Comparison of ENCODE assay signal across 8 mouse cellular contexts in genomic region chr9:96705576-96706285, GRCm38 (mm10). TPM values are rescaled to one million over a fixed set of nuclear protein-coding genes. Genes with fewer than 3 reads are reported as not detected.
A peak's percentile ranks its signal among the peaks of the same experiment; 100 is the strongest.
DNase-seq lines count a peak whose midpoint lies in the region; ATAC-seq and TF ChIP-seq lines count a peak whose summit lies in the region.

No protein-coding gene starts in this region.

- peak overlapping the region; percentile 76 for H3K27ac ChIP-seq in intestine, postnatal 0 days (ENCODE audit: low read depth, low read length)
- peak overlapping the region; percentile 60 for H3K27ac ChIP-seq in lung, embryonic 15.5 days

- WGBS in intestine, postnatal 0 days = 31% methylated on average over 11 of the region's 11 CpGs
- WGBS in lung, embryonic 15.5 days = 18% methylated on average over 11 of the region's 11 CpGs

- H3K9me3 ChIP-seq in intestine, postnatal 0 days (ENCODE audit: control insufficient read depth) = no peaks in the 10 kb centered on the region
- no peaks in the 10 kb centered on the region for H3K9me3 ChIP-seq in lung, embryonic 15.5 days

- no peak for DNase-seq in frontal cortex, postnatal 36 days (ENCODE audit: low spot score in 2 of 2)
- peak; percentile 84 for DNase-seq in embryo, embryonic 11 days
- peak; percentile 87 to 93 for DNase-seq in heart, adult 18-20 months
- DNase-seq in ovary, adult 18-20 months (ENCODE audit: low spot score) = peak; percentile 79
- DNase-seq in c-Kit-positive CD71-positive TER-119-positive erythroid progenitor cells, embryonic 14.5 days (ENCODE audit: low spot score) = no peak

- no peaks in the 10 kb centered on the region for H3K27me3 ChIP-seq in intestine, postnatal 0 days (replicated peaks; ENCODE audit: control insufficient read depth, insufficient read depth, low read length)
- H3K27me3 ChIP-seq in lung, embryonic 15.5 days = no peaks in the 10 kb centered on the region

- no peak overlapping the region; the same call in 1 of the 2 replicates for H3K9ac ChIP-seq in intestine, postnatal 0 days (ENCODE audit: low read depth, low read length)
- H3K9ac ChIP-seq in lung, embryonic 15.5 days = peak overlapping the region; percentile 17; the same call in 1 of the 2 replicates

- TF ChIP-seq CTCF in intestine, postnatal 0 days (IDR thresholded peaks at IDR 0.05; ENCODE audit: low read depth) = no peak

- no peak overlapping the region for H3K4me3 ChIP-seq in intestine, postnatal 0 days (ENCODE audit: low read depth, low read length)
- H3K4me3 ChIP-seq in lung, embryonic 15.5 days = no peak overlapping the region

- ATAC-seq in frontal cortex, adult (ENCODE audit: low TSS enrichment) = peak; percentile 29
- ATAC-seq in intestine, postnatal 0 days = peak; percentile 82
- peak; percentile 85; the same call in 1 of the 2 replicates for ATAC-seq in lung, embryonic 15.5 days (ENCODE audit: borderline replicate concordance, extremely low read depth, low FRiP score, low TSS enrichment)

- H3K4me2 ChIP-seq in intestine, postnatal 0 days (replicated peaks; ENCODE audit: low read depth) = no peak overlapping the region
- H3K4me2 ChIP-seq in lung, embryonic 15.5 days = no peak overlapping the region; the same call in 1 of the 2 replicates

- H3K36me3 ChIP-seq in intestine, postnatal 0 days (ENCODE audit: control insufficient read depth, insufficient read depth) = peaks cover 25% of the 10 kb centered on the region
- 0 out of 2 replicates have a peak, but pooled peaks cover 5% of the 10 kb centered on the region for H3K36me3 ChIP-seq in lung, embryonic 15.5 days

- H3K4me1 ChIP-seq in intestine, postnatal 0 days (replicated peaks; ENCODE audit: control insufficient read depth, insufficient read depth, low read length) = no peaks in the 10 kb centered on the region
- peaks cover 42% of the 10 kb centered on the region for H3K4me1 ChIP-seq in lung, embryonic 15.5 days

RNA-seq across cellular contexts. Expression of gene Zbtb38, which starts 46.9 kb away (rescaled TPM):
- 10 to 100 TPM; 34.7 to 42.9 TPM for total RNA-seq in heart, adult 18-20 months (2021)
- polyA plus RNA-seq in intestine, postnatal 0 days (2015; fragmentation: Nextera tagmentation; extraction: Ambion mirVana) = 18.5 and 20.8 TPM in 2 replicates
- 26.3 and 26.4 TPM in 2 replicates for polyA plus RNA-seq in lung, embryonic 15.5 days (2015; fragmentation: Nextera tagmentation; extraction: Ambion mirVana)

Comparison
In these comparisons a context has a peak if more than half of its experiments do, and no peak if none do; other contexts are left out.
1. ATAC-seq: peak in every context shown above with its lines; median percentile 85 in lung, embryonic 15.5 days; 82 in intestine, postnatal 0 days; 29 in frontal cortex, adult.
2. DNase-seq: peak in embryo, embryonic 11 days (single experiment), heart, adult 18-20 months (2 of 2) and ovary, adult 18-20 months (single experiment); none in frontal cortex, postnatal 36 days (0 of 2) and c-Kit-positive CD71-positive TER-119-positive erythroid progenitor cells, embryonic 14.5 days (single experiment).